Mouse (Mus musculus): ENCODE data around the gene 4930558C23Rik. TPM values are rescaled to one million over a fixed set of nuclear protein-coding genes. Genes with fewer than 3 reads are reported as not detected.
A peak's percentile ranks its signal among the peaks of the same experiment; 100 is the strongest.
"Not testable (repeated sequence)": the region's sequence is repeated elsewhere in the genome, so short reads cannot be mapped to it uniquely, and the experiment has no call there.

Gene 4930558C23Rik
- total and polyA plus RNA-seq, 3 experiments: not detected

DNA sequence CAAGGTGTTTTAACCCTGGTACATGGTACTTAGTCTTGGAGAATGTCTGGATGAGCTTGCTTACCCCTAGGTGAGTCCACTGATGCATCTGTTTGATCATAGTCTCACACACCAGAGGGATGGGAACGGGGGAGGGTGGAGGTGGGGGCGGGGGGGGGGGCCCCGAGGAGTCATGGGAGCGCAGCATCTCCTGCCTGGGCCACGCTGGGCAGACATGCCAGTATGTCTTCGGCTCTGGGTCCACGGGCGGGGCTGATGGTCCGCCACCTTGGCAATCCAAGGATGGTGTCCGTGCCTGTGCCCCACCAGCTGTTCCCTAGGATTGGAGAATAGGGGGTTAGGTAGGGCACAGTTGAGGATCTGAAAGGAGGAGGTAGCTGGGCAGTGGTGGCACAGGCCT lies 29.4 kb downstream of the 4930558C23Rik start:
- no peaks in the 10 kb centered on the region for H3K4me1 ChIP-seq (ENCODE audit: control insufficient read depth, insufficient read depth, low read length)
- DNase-seq: no peak
- no peak for TF ChIP-seq CTCF (IDR thresholded peaks at IDR 0.05)
- no peak for TF ChIP-seq EP300 (IDR thresholded peaks at IDR 0.05; ENCODE audit: insufficient read depth, low read depth, low read length)
- TF ChIP-seq POLR2A (IDR thresholded peaks at IDR 0.05; ENCODE audit: insufficient read depth, low read depth, low read length): no peak
- H3K4me3 ChIP-seq: no peak overlapping the region
- intact Hi-C loops (cut with DNase I): no loop called here
- H3K79me2 ChIP-seq (replicated peaks; ENCODE audit: control insufficient read depth, insufficient read depth, low read length): no peaks in the 10 kb centered on the region
- no peaks in the 10 kb centered on the region for H3K36me3 ChIP-seq (ENCODE audit: control insufficient read depth, insufficient read depth, low read length)
- WGBS: 82% methylated on average over 10 of the region's 10 CpGs
- no peaks in the 10 kb centered on the region for H3K27me3 ChIP-seq (ENCODE audit: control insufficient read depth, insufficient read depth, low read length)
- H3K9ac ChIP-seq (ENCODE audit: low read depth, low read length): no peak overlapping the region
- no peak overlapping the region for H3K27ac ChIP-seq

DNA sequence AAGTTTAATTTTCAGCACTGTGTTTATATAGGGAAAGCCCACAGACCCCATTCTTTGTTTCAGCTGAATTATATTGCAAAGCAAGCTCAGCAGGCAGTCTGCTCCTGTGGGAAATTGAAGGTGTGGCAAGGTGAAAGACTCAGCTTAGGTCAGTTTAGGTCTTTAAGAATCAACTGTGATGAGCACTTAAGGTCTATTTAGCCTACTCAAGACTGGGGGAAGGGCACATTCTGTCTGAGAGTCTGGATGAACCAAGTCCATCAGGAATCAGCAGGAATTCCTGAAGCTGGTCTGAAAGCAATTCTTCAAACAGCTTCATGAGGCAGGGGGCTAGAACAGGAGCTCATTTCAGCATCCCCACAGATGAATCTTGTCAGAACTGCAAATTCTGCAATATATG lies 32.5 kb downstream of the 4930558C23Rik start:
- Histone ChIP-seq H3K9ac (ENCODE audit: low read depth, low read length) (no peak overlapping the region), H3K4me1 (ENCODE audit: control insufficient read depth, insufficient read depth, low read length) (no peaks in the 10 kb centered on the region), H3K27me3 (ENCODE audit: control insufficient read depth, insufficient read depth, low read length) (no peaks in the 10 kb centered on the region), H3K36me3 (ENCODE audit: control insufficient read depth, insufficient read depth, low read length) (no peaks in the 10 kb centered on the region), H3K79me2 (replicated peaks; ENCODE audit: control insufficient read depth, insufficient read depth, low read length) (no peaks in the 10 kb centered on the region), H3K4me3 (no peak overlapping the region), H3K27ac (no peak overlapping the region)
- TF ChIP-seq CTCF (IDR thresholded peaks at IDR 0.05): no peak
- no peak for TF ChIP-seq EP300 (IDR thresholded peaks at IDR 0.05; ENCODE audit: insufficient read depth, low read depth, low read length)
- TF ChIP-seq POLR2A (IDR thresholded peaks at IDR 0.05; ENCODE audit: insufficient read depth, low read depth, low read length): no peak
- intact Hi-C loops (cut with DNase I): no loop called here
- no peak for DNase-seq

GRCm38 (mm10) chr3:95360276-95360675 lies 42.4 kb downstream of the 4930558C23Rik start:
- H3K4me3 ChIP-seq; H3K9ac ChIP-seq (ENCODE audit: low read depth, low read length); DNase-seq; H3K27ac ChIP-seq; H3K27me3 ChIP-seq (ENCODE audit: control insufficient read depth, insufficient read depth, low read length); H3K36me3 ChIP-seq (ENCODE audit: control insufficient read depth, insufficient read depth, low read length); H3K79me2 ChIP-seq (replicated peaks; ENCODE audit: control insufficient read depth, insufficient read depth, low read length); H3K4me1 ChIP-seq (ENCODE audit: control insufficient read depth, insufficient read depth, low read length); intact Hi-C loops (cut with DNase I): not testable (repeated sequence)
- 74% methylated on average over 3 of the region's 3 CpGs for WGBS

DNA sequence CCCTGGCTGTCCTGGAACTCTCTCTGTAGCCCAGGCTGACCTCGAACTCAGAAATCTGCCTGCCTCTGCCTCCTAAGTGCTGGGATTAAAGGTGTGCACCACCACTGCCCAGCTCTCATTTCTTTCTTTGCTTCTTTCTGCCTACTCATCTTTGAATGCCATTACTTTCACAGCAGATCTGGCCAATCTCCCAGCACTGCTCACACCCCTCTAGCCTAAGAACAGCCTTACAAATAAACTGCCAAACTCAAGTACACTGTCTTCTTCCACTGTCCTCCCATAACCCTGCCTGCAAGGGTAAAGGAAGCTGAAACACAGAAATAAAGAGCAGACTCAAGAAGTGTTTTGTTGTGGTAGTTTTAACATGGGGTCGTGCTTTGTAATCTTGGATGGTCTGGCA lies 44.9 kb downstream of the 4930558C23Rik start:
- H3K4me3 ChIP-seq: no peak overlapping the region
- intact Hi-C loops (cut with DNase I): loop anchor here (2.0 to 10.0 kb wide), 3 partner anchors 43 to 267 kb away; partner anchors contain the start of genes Arnt, Cers2 and Ensa
- no peak overlapping the region for H3K9ac ChIP-seq (ENCODE audit: low read depth, low read length)
- DNase-seq: no peak
- WGBS: 97% methylated on average over 2 of the region's 2 CpGs
- no peak overlapping the region for H3K27ac ChIP-seq
- no peaks in the 10 kb centered on the region for H3K4me1 ChIP-seq (ENCODE audit: control insufficient read depth, insufficient read depth, low read length)
- TF ChIP-seq CTCF (IDR thresholded peaks at IDR 0.05) (no peak), EP300 (IDR thresholded peaks at IDR 0.05; ENCODE audit: insufficient read depth, low read depth, low read length) (no peak), POLR2A (IDR thresholded peaks at IDR 0.05; ENCODE audit: insufficient read depth, low read depth, low read length) (no peak)
- H3K36me3 ChIP-seq (ENCODE audit: control insufficient read depth, insufficient read depth, low read length): peaks cover 2% of the 10 kb centered on the region; the same call in 1 of the 2 replicates
- no peaks in the 10 kb centered on the region for H3K27me3 ChIP-seq (ENCODE audit: control insufficient read depth, insufficient read depth, low read length)
- H3K79me2 ChIP-seq (replicated peaks; ENCODE audit: control insufficient read depth, insufficient read depth, low read length): no peaks in the 10 kb centered on the region

DNA sequence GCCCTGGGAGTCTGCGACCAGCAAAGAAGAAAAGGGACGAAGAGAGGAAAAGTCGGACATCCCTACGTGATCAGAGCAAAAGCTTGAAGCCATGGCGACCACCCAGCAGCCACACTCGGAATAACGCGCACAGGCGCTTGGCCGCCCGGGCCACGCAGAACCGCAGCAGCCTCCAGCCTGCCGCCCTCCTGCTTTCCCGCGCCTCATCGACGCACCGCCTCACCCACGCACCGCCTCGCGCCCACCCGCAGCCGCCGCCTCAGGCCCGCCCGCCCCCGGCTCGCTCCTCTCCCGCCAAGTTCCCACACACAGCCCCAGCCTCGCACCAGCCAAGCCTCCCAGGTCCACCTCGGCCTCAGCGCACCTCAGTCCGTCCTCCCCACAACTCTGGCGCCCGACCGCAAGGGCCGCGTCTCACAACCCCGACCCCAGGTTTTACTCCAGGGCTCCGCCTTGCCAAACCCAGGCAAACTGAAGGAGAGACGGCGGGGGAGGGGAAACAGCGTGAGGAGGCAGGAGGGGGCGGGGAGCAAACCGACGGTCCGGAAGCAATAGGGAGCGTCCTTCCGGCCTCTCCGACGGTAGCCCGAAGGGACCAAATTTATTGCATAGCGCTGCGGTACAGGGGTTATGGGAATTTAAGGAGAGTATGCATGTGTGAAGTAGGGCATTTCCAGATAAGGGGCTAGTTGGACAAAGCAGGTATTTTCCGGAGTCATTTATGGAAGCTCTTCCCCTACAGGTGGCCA lies 45.8 kb downstream of the 4930558C23Rik start, which contains the start of gene Setdb1:
TSS of gene Setdb1 (minus strand) at position 502 of the 749 bp plus-strand sequence.
- H3K36me3 ChIP-seq (ENCODE audit: control insufficient read depth, insufficient read depth, low read length); H3K4me1 ChIP-seq (ENCODE audit: control insufficient read depth, insufficient read depth, low read length); H3K27me3 ChIP-seq (ENCODE audit: control insufficient read depth, insufficient read depth, low read length); H3K79me2 ChIP-seq (replicated peaks; ENCODE audit: control insufficient read depth, insufficient read depth, low read length): not testable (repeated sequence)
- DNase-seq: peak; percentile 93 to 95
- Histone ChIP-seq H3K4me3 (peak within 1 kb of the TSS; percentile 43), H3K27ac (peak within 1 kb of the TSS; percentile 64), H3K9ac (ENCODE audit: low read depth, low read length) (peak within 1 kb of the TSS; percentile 48)
- WGBS: under 1% methylated on average over 38 of the region's 57 CpGs
- intact Hi-C loops (cut with DNase I): loop anchor here (2.0 to 10.0 kb wide), 3 partner anchors 42 to 268 kb away; partner anchors contain the start of genes Arnt, Cers2 and Ensa
- TF ChIP-seq EP300 (IDR thresholded peaks at IDR 0.05; ENCODE audit: insufficient read depth, low read depth, low read length) (peak; percentile 77), CTCF (IDR thresholded peaks at IDR 0.05) (peak; percentile 22; the same call in 1 of the 2 replicates)

DNA sequence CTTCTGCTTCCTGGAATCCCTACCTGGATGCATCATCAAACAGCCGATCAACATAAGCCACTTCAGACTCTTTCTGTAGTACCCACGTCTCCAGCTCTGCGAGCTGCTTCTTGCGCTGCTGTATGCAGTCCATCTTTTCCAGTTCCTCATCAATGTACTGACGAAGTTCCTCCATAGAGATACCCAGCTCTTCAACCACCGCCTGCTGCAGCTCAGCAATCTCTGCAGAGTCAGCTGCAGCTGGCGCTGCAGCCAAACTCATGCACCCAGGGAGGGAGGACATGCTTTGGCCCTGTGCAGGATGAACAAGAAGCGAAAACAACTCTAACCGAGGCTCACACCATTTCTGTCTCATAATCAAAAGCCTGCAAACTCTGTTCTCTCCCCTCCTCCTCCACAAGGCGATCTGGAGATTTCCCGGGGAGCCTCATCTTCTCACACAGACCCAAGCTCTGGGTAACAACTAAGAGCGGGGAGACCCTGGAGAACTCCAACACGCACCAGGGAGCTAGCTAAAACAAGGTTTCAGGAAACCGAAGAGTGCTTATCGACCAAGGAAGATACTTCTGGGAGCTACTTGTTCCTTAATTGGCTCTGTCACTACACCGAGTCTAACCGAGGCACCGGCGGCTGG lies 46.6 kb downstream of the 4930558C23Rik start:
- H3K27ac ChIP-seq; H3K79me2 ChIP-seq (replicated peaks; ENCODE audit: control insufficient read depth, insufficient read depth, low read length); H3K9ac ChIP-seq (ENCODE audit: low read depth, low read length); H3K27me3 ChIP-seq (ENCODE audit: control insufficient read depth, insufficient read depth, low read length); H3K4me1 ChIP-seq (ENCODE audit: control insufficient read depth, insufficient read depth, low read length); H3K4me3 ChIP-seq; H3K36me3 ChIP-seq (ENCODE audit: control insufficient read depth, insufficient read depth, low read length): not testable (repeated sequence)
- peak in 1 of 2 experiments; percentile 23 for DNase-seq
- WGBS: 21% methylated on average over 12 of the region's 19 CpGs
- intact Hi-C loops (cut with DNase I): loop anchor here (2.0 to 10.0 kb wide), 3 partner anchors 41 to 269 kb away; partner anchors contain the start of genes Arnt, Cers2 and Ensa

Measured in heart, adult 2 months (tissue).